Mouse (Mus musculus) G1E-ER4 (cell line): ENCODE measurements around the gene Gm32742. TPM values are rescaled to one million over a fixed set of nuclear protein-coding genes. Genes with fewer than 3 reads are reported as not detected.

ENCODE experiments used
- GATA1 ChIP-seq: IDR thresholded peaks from one replicate; pipeline ENCODE4 v1.8.0; 2012; ENCODE audit warnings: low read length, inconsistent platforms
- polyA plus RNA-seq: library from polyadenylated mRNA; stranded (reverse); fragments of >175 nt; gene quantifications from 2 replicates; pipeline ENCODE4 v1.2.3, GENCODE M21; 2012

Gene Gm32742
- polyA plus RNA-seq, 1 experiment = 0.01 TPM

DNA sequence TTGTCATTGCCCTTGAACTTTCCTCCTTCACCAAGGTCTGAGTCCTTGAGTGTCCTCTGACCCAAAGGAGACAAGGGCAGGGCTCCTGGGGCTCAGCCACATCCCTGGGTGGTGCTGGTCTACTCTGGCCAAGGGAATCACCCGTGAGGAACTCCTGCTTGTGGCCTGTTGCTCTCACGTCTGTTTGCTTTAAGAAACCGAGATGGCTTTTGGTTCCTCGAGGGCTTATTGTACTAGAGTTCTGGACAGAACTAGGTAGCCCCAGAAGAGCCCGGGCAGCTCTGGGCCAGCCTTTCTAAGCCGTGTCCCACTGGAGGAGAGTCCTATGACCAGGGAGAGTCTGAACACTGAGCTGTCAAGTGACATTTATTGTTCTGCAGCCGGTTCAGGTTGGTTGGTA, 3.8 kb upstream of the Gm32742 start:
- no peak for TF ChIP-seq GATA1

DNA sequence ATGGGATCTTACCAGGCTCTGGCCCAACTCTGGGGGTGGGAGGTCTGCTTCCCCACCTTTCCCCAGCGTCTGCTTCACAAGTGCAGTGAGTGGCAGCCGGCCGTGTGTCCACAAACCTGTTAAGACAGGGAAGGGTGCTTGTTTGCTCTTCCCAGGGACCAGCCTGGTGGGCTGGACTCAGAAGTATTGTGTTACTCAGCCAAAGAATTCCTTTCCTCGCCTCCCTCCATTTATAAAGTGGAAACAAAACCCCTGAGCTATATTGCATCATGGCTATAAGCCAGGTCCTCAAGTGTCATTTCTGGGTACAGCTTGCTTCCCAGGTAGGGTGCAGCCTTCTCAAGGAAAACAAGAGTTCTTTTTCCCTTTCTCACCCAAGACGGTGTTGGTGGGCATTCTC, 3.4 kb upstream of the Gm32742 start:
- no peak for TF ChIP-seq GATA1

DNA sequence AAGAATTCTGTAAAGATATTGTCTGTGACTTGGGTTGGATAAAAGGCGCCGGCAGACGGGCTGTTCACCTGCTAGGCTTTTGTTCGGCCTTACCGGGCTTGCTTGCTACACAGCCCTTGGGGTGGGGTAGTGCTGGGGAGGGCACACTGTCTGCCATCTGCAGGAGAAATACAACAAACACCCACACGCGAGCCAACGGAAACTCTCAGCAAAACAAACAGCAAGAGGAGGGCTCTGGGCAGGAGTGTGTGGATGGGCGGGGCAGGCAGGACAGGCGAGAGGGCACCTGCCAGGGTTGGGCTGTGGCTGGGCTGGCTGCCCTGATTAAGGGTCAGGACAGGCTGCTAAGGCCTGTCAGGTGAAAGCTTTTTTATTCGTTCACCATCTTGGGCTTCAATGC, 2.6 kb upstream of the Gm32742 start:
- TF ChIP-seq GATA1 = no peak

DNA sequence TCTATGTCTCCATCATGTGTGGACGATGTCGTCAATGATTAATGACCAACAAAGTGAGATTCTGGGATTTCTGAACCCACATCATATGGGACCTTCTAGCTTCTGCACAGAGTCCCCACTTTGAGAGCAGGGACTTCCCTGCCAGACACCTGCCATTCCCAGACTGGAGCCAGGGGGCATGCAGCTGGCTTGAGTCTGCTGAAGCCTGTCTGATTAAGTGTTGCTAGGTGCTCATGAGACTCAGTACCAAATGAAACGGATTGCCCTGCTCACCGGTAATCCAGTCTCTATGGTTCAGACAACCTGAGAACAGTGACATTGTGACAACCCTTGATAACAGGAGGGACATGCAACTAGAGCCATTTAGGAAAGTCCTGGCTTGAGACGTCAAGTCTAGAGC, 1.3 kb downstream of the Gm32742 start:
- no peak for TF ChIP-seq GATA1

DNA sequence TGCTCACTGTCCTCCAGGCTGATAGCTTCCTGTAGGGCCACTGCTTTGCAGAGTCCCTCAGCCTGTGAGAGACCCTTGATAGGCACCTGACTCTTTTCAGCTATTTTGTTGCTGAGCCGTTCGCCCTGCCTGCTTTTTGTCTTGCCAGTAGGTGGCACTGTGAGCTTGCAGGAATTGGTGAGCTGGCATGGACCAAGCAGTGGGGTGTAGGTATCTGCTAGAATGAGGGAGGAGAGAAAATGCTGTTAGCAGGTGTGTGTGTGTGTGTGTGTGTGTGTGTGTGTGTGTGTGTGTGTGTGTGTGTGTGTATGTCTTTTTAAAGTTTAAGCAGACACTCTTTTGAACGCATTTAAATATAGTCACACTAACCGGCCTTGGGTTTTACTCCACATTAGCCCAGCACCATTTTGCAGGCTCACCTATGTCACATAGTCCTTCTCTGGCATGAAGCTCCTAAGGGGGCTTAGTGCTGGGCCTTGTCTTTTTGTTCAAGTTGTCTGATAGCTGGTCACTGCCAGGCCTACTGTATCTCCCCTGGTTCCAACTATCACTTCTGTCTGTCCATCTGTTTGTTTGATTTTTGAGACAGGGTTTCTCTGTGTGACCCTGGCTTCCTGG, 3.4 kb downstream of the Gm32742 start:
- TF ChIP-seq GATA1 = no peak

DNA sequence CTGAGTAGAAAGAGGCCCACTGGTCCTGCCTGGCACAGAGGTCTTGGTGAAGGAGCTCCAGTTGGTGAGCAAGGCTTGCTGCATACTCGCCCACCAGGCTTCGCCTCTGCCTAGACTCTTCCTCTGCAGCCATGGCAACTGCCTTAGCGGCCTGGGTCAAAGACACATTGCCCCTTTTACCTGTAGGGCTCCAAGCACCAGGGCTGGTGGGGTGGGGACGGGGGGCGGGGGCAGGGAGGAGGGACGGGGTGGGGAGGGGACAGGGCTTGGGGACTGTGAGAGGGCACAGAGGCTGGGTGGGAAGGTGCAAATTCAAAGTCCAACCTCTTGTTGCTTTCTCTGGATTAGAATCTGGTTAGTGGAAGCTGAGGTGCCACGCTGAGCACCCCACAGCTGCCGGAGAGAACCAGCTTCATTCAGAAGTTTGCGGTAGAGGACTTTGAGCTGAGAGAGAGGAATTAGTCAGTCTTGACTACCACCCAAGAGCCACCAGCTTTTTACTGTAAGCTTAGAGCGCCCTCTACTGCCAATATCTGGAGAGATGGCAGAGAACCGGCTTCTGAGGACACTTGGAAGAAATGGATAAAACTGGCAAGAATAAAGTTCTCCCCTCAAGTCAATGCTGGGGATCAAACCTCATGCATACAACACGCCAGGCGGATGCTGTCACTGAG, 13.1 kb downstream of the Gm32742 start:
- no peak for TF ChIP-seq GATA1

DNA sequence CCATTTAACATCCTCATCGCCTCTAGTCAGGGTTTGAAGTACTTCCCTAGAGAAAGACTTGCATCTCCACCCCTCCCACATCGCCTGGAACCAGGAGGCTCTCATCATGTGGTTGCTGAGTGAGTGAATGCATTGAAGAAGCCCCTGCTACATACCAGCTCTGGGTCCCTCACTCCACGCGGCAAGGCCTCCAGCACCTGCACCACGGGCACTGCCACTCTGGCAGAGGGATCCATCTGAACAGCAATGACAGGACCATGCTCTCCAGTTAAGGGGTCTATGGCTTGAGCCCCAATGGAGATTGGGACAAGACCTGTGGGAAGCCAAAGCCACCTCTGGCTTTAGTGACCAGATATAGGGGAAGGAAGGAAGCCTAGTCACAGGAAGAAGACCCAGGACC, 18.0 kb downstream of the Gm32742 start:
- TF ChIP-seq GATA1 = no peak

DNA sequence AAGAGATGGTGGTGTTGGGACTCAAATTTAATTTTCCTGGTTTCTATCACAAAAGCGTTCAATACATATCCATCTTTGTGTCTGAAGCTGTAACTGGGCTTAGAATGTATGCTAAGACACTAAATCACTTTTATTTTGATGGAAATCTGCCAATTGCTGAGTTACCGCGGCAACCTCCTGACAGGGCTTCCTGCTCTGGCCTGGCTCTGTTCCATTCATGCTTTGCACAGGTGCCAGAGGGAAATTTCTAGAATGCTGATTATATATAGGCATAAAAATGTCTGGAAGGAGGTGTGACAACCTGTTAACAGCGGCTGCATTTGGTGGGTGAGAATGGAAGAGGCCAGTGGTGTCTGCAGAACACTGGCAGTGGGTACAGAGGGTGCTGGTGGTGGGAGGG, 18.8 kb downstream of the Gm32742 start:
- TF ChIP-seq GATA1 = no peak

DNA sequence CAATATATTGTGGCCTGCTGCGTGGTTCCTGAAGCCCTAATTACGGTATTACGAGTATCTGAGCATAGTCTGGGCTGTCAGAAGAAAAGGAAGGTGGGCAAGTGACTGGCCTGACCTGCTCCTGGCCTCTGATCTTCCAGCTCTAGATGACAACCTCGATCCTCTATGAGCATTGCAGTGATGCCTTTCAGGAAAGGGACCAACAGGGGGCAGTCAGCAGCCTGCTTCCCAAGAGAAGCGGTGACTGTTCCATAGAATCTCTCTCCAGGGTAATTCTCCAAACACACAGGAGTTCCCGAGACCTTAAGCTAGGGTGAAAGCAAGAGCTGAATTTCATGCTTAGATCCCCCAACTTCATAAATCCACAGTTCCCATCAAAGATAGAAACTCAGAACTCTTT, 21.1 kb downstream of the Gm32742 start:
- TF ChIP-seq GATA1 = no peak

DNA sequence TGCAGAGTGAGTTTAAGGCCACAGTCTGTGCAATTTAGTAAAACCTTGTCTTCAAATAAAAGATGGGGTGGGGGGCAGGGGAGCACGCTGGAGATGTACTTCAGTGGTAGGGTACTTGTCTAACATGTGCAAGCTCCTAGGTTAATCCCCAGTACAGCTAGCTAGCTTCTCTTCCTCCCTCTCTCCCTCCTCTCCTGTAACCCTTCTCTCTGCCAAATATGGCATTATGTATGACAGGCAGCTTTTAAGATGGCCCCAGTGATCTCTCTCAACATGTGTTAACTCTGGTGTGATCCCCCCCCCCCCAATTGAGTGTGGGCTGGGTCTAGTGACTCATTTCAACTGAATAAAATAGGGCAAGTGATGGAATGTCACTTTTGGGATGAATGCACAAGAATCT, 21.9 kb downstream of the Gm32742 start:
- TF ChIP-seq GATA1 = no peak

DNA sequence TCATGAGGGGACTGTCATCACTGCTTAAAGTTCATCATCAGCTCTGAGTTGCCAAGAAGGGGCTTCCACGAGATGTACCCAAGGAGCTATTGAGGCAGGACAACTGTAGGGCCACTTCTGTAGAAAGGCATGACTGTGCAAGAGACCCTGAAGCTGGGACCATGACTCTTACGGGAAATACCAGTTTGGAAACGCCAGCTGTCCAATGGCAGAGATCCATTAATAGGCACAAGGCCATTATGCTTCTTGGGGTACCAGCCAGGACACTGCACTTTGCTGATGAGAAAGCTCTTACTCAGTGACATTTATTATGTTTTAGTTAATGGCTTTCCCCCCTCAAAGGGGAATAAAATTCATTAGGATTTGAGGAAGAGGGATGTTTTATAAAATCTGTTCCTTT, 24.6 kb downstream of the Gm32742 start:
- no peak for TF ChIP-seq GATA1

DNA sequence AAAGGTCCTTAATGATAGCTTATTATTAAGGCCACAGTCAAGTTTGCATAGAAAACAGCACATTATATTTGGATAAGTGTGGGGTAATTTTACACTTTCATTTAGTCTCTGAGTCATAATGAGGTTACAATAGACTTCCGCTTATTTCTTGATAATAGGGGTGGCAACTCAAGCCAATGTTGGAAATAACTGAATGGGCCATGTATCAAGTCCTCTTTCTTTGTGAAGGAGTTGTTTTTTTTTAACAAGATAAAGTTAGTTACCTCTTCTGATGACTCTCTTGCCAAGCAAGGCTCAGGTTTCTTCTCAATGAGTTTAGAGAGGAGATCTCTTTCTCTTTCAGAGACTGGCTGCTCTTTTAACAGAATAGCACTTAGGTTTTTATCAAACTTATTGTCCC, 27.0 kb downstream of the Gm32742 start:
- no peak for TF ChIP-seq GATA1

DNA sequence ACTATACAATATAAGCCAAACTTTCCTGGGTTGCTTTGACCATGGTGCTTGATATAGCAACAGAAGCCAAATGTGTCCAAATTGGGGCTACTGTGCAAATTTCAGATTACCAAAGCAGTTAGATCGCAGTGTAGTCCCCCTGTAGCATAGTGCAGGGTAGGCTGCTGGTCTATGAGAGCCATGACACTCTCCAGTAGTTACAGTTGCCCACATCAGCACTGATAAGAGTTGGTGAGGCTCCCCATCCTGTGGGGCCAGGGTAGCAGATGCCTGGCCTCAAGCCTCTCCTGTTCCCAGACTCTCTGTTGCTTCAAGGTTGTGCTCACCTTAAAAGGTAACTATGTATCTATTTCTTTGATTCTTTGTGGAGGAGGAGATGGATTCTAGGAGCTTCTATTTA, 27.5 kb downstream of the Gm32742 start:
- TF ChIP-seq GATA1 = no peak

DNA sequence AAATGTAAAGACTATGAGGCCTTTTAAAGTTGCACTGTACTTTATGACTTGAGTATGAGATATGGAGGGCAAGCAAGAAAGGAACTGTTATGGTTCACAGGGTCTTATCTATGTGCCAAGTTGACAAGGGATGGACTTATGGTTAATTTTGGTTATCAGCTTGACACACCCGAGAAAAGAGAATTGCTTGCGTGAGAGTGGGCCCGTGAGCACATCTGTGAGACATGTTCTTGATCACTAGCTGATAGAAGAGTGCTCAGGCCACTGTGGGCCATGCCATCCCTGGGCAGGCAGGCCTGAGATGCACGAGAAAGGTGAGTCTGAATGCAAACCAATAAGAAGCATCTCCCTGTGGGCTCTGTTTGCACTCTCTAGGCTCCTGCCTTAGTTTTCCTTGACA, 27.9 kb downstream of the Gm32742 start:
- TF ChIP-seq GATA1 = peak; percentile 71

DNA sequence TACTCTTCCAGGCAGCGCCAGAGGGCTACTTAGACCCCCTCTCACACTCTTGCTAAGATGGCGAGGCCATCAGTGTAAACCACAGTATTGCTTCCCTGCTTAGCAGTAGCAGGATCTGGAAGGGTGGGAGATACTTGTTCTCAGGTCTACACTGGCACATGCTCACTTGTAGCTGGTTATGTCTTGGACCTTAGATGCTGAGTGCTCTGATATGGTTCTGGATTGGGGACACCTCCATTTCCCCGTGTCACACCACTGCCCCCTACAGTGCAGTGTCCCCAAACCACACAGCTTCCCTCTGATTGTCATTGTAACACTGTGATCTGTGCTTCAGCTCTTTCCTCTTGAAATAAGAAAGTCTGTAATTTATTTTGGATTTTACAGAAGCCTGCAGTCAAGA, 28.3 kb downstream of the Gm32742 start:
- TF ChIP-seq GATA1 = no peak

DNA sequence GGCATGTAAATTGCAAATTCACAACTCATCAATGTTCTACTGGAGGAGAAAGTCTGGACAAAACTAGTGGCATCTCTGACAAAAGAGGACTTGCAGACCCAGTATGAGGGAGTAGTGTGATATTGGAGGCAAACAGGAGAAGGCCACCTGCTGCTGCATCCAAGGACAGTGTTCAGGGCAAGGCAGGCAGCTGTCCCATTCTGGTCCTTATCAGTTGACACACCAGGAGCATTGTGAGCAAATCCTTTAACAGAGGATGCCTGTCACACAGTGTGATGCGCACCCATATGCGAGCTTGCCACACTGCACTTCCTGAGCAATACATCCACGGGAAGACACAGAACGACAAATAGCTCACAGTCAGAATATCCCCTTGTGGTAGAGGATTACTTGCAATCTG, 50.5 kb downstream of the Gm32742 start:
- TF ChIP-seq GATA1 = no peak

DNA sequence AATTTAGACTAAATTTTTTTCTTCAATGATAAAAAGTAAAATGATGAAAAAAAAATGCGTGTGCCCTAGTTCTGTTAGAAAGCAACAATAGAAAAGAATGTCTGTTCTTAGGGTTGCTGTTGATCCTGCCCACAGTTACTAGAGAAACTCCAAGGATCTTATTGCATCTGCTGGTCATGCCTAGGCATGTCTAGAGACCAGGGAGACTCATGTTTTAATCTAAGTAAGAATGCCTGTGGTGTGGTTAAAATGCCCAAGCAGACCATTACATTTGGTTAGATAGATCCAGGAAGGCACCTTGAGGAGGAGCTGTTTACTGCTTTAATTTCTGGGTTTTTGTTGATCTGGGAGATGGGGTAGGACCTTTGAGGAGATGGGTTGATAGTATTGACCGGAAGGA, 59.6 kb downstream of the Gm32742 start:
- TF ChIP-seq GATA1 = no peak
